Mouse (Mus musculus): ENCODE results near the gene Gm10375. TPM values are rescaled to one million over a fixed set of nuclear protein-coding genes. Genes with fewer than 3 reads are reported as not detected.

Gm10375 gene
- polyA plus RNA-seq (2014; fragmentation: Illumina TruSeq; extraction: RNeasy Lipid Tissue Mini Kit (QIAGEN cat#74804)): not detected

GRCm38 (mm10) chr14:43607913-43608312, at the start of gene Gm10375:
Gene Gm10375 (minus strand): TSS chr14:43608013.

GRCm38 (mm10) chr14:43579046-43579445, 28.8 kb downstream of the Gm10375 start, which contains the start of gene Gm17654:
Gene Gm17654 (minus strand): TSS chr14:43579146.

Other genes with a start within 250 kb of the Gm10375 start
- not detected for gene Gm8138, start 191.7 kb downstream of the Gm10375 start, polyA plus RNA-seq (2014; fragmentation: Illumina TruSeq; extraction: RNeasy Lipid Tissue Mini Kit (QIAGEN cat#74804))
- not detected for gene Gm5799, start 64.4 kb downstream of the Gm10375 start, polyA plus RNA-seq (2014; fragmentation: Illumina TruSeq; extraction: RNeasy Lipid Tissue Mini Kit (QIAGEN cat#74804))
- not detected for gene Gm17654, start 28.9 kb downstream of the Gm10375 start, polyA plus RNA-seq (2014; fragmentation: Illumina TruSeq; extraction: RNeasy Lipid Tissue Mini Kit (QIAGEN cat#74804))
- not detected for gene Gm8165, start 69.2 kb upstream of the Gm10375 start, polyA plus RNA-seq (2014; fragmentation: Illumina TruSeq; extraction: RNeasy Lipid Tissue Mini Kit (QIAGEN cat#74804))
- gene Gm7324, start 89.8 kb upstream of the Gm10375 start, polyA plus RNA-seq (2014; fragmentation: Illumina TruSeq; extraction: RNeasy Lipid Tissue Mini Kit (QIAGEN cat#74804)): 10.8 TPM
- gene Gm16506, start 119.5 kb upstream of the Gm10375 start, polyA plus RNA-seq (2014; fragmentation: Illumina TruSeq; extraction: RNeasy Lipid Tissue Mini Kit (QIAGEN cat#74804)): not detected
- 0.48 TPM for gene Gm6526, start 139.9 kb upstream of the Gm10375 start, polyA plus RNA-seq (2014; fragmentation: Illumina TruSeq; extraction: RNeasy Lipid Tissue Mini Kit (QIAGEN cat#74804))
- gene Gm8180, start 176.7 kb upstream of the Gm10375 start, polyA plus RNA-seq (2014; fragmentation: Illumina TruSeq; extraction: RNeasy Lipid Tissue Mini Kit (QIAGEN cat#74804)): not detected

Measured in ovary, adult 10 weeks (tissue).